Mouse (Mus musculus): ENCODE measurements around the gene Mrpl17. TPM values are rescaled to one million over a fixed set of nuclear protein-coding genes. Genes with fewer than 3 reads are reported as not detected.

Mrpl17 gene
- polyA plus RNA-seq, 1 experiment: 271 TPM

- H3K27ac ChIP-seq (ENCODE audit: insufficient read depth, low read depth, low read length): no peak overlapping the region
Measured at GRCm38 (mm10) chr7:105811516-105811915, 617 bp upstream of the Mrpl17 start.

GRCm38 (mm10) chr7:105810280-105810876, 521 bp downstream of the Mrpl17 start:
- H3K36me3 ChIP-seq (ENCODE audit: control insufficient read depth, insufficient read depth, low read length): no peaks in the 10 kb centered on the region; the same call in none of the 2 replicates
- peak; percentile 29 for DNase-seq
- peaks cover 7% of the 10 kb centered on the region; the same call in 1 of the 2 replicates for H3K4me1 ChIP-seq (ENCODE audit: control insufficient read depth, insufficient read depth, low read length)
- 2% methylated on average over 37 of the region's 37 CpGs for WGBS
- H3K27me3 ChIP-seq (replicated peaks; ENCODE audit: control insufficient read depth, insufficient read depth, low read length): no peaks in the 10 kb centered on the region
- H3K27ac ChIP-seq (ENCODE audit: insufficient read depth, low read depth, low read length): peak overlapping the region; percentile 74
- TF ChIP-seq CTCF (conservative IDR thresholded peaks at IDR 0.05; ENCODE audit: insufficient read depth, insufficient read length, low read depth, low read length) (no peak), POLR2A (IDR thresholded peaks at IDR 0.05; ENCODE audit: low read depth, low read length) (no peak)
- H3K4me3 ChIP-seq (ENCODE audit: insufficient read depth, low read depth, low read length): peak overlapping the region; percentile 85

More at GRCm38 (mm10) chr7:105811516-105811915, 617 bp upstream of the Mrpl17 start:
- H3K36me3 ChIP-seq (ENCODE audit: control insufficient read depth, insufficient read depth, low read length): no peaks in the 10 kb centered on the region; the same call in none of the 2 replicates
- DNase-seq: no peak
- TF ChIP-seq POLR2A (IDR thresholded peaks at IDR 0.05; ENCODE audit: low read depth, low read length): no peak
- no peak for TF ChIP-seq CTCF (conservative IDR thresholded peaks at IDR 0.05; ENCODE audit: insufficient read depth, insufficient read length, low read depth, low read length)
- peaks cover 7% of the 10 kb centered on the region; the same call in 1 of the 2 replicates for H3K4me1 ChIP-seq (ENCODE audit: control insufficient read depth, insufficient read depth, low read length)
- no peak overlapping the region for H3K4me3 ChIP-seq (ENCODE audit: insufficient read depth, low read depth, low read length)
- H3K27me3 ChIP-seq (replicated peaks; ENCODE audit: control insufficient read depth, insufficient read depth, low read length): no peaks in the 10 kb centered on the region

GRCm38 (mm10) chr7:105809836-105810235, 1.1 kb downstream of the Mrpl17 start:
- Histone ChIP-seq H3K36me3 (ENCODE audit: control insufficient read depth, insufficient read depth, low read length) (no peaks in the 10 kb centered on the region; the same call in none of the 2 replicates), H3K4me1 (ENCODE audit: control insufficient read depth, insufficient read depth, low read length) (peaks cover 7% of the 10 kb centered on the region; the same call in 1 of the 2 replicates), H3K27me3 (replicated peaks; ENCODE audit: control insufficient read depth, insufficient read depth, low read length) (no peaks in the 10 kb centered on the region), H3K27ac (ENCODE audit: insufficient read depth, low read depth, low read length) (no peak overlapping the region), H3K4me3 (ENCODE audit: insufficient read depth, low read depth, low read length) (peak overlapping the region; percentile 10)
- no peak for TF ChIP-seq CTCF (conservative IDR thresholded peaks at IDR 0.05; ENCODE audit: insufficient read depth, insufficient read length, low read depth, low read length)
- no peak for TF ChIP-seq POLR2A (IDR thresholded peaks at IDR 0.05; ENCODE audit: low read depth, low read length)
- DNase-seq: no peak
- 70% methylated on average over 7 of the region's 7 CpGs for WGBS

GRCm38 (mm10) chr7:105808385-105808784, 2.5 kb downstream of the Mrpl17 start:
- Histone ChIP-seq H3K27me3 (replicated peaks; ENCODE audit: control insufficient read depth, insufficient read depth, low read length) (no peaks in the 10 kb centered on the region), H3K4me1 (ENCODE audit: control insufficient read depth, insufficient read depth, low read length) (peaks cover 7% of the 10 kb centered on the region; the same call in 1 of the 2 replicates), H3K27ac (ENCODE audit: insufficient read depth, low read depth, low read length) (peak overlapping the region; percentile 76), H3K36me3 (ENCODE audit: control insufficient read depth, insufficient read depth, low read length) (no peaks in the 10 kb centered on the region; the same call in none of the 2 replicates), H3K4me3 (ENCODE audit: insufficient read depth, low read depth, low read length) (no peak overlapping the region)
- TF ChIP-seq CTCF (conservative IDR thresholded peaks at IDR 0.05; ENCODE audit: insufficient read depth, insufficient read length, low read depth, low read length) (no peak), POLR2A (IDR thresholded peaks at IDR 0.05; ENCODE audit: low read depth, low read length) (no peak)
- WGBS: 72% methylated on average over 1 of the region's 1 CpGs
- DNase-seq: peak; percentile 76

GRCm38 (mm10) chr7:105806716-105807115, 4.2 kb downstream of the Mrpl17 start:
- Histone ChIP-seq H3K27ac (ENCODE audit: insufficient read depth, low read depth, low read length) (no peak overlapping the region), H3K36me3 (ENCODE audit: control insufficient read depth, insufficient read depth, low read length) (no peaks in the 10 kb centered on the region; the same call in none of the 2 replicates), H3K4me1 (ENCODE audit: control insufficient read depth, insufficient read depth, low read length) (peaks cover 7% of the 10 kb centered on the region; the same call in 1 of the 2 replicates), H3K27me3 (replicated peaks; ENCODE audit: control insufficient read depth, insufficient read depth, low read length) (no peaks in the 10 kb centered on the region), H3K4me3 (ENCODE audit: insufficient read depth, low read depth, low read length) (no peak overlapping the region)
- no peak for TF ChIP-seq CTCF (conservative IDR thresholded peaks at IDR 0.05; ENCODE audit: insufficient read depth, insufficient read length, low read depth, low read length)
- TF ChIP-seq POLR2A (IDR thresholded peaks at IDR 0.05; ENCODE audit: low read depth, low read length): no peak
- no peak for DNase-seq
- WGBS: 35% methylated on average over 2 of the region's 2 CpGs

GRCm38 (mm10) chr7:105806125-105806524, 4.8 kb downstream of the Mrpl17 start:
- Histone ChIP-seq H3K27me3 (replicated peaks; ENCODE audit: control insufficient read depth, insufficient read depth, low read length) (no peaks in the 10 kb centered on the region), H3K4me1 (ENCODE audit: control insufficient read depth, insufficient read depth, low read length) (peaks cover 7% of the 10 kb centered on the region; the same call in 1 of the 2 replicates), H3K27ac (ENCODE audit: insufficient read depth, low read depth, low read length) (no peak overlapping the region), H3K36me3 (ENCODE audit: control insufficient read depth, insufficient read depth, low read length) (no peaks in the 10 kb centered on the region; the same call in none of the 2 replicates), H3K4me3 (ENCODE audit: insufficient read depth, low read depth, low read length) (no peak overlapping the region)
- DNase-seq: no peak
- WGBS: 80% methylated on average over 5 of the region's 5 CpGs
- no peak for TF ChIP-seq POLR2A (IDR thresholded peaks at IDR 0.05; ENCODE audit: low read depth, low read length)

GRCm38 (mm10) chr7:105803428-105803827, 7.5 kb downstream of the Mrpl17 start:
- no peak for DNase-seq
- no peak for TF ChIP-seq CTCF (conservative IDR thresholded peaks at IDR 0.05; ENCODE audit: insufficient read depth, insufficient read length, low read depth, low read length)
- no peak for TF ChIP-seq POLR2A (IDR thresholded peaks at IDR 0.05; ENCODE audit: low read depth, low read length)
- Histone ChIP-seq H3K27ac (ENCODE audit: insufficient read depth, low read depth, low read length) (no peak overlapping the region), H3K27me3 (replicated peaks; ENCODE audit: control insufficient read depth, insufficient read depth, low read length) (no peaks in the 10 kb centered on the region), H3K4me3 (ENCODE audit: insufficient read depth, low read depth, low read length) (no peak overlapping the region), H3K36me3 (ENCODE audit: control insufficient read depth, insufficient read depth, low read length) (no peaks in the 10 kb centered on the region; the same call in 1 of the 2 replicates), H3K4me1 (ENCODE audit: control insufficient read depth, insufficient read depth, low read length) (no peaks in the 10 kb centered on the region)
